Mouse (Mus musculus) cerebellum, adult 18-20 months (tissue): ENCODE data around the gene Hist1h3d.
A peak's percentile ranks its signal among the peaks of the same experiment; 100 is the strongest.
"Not testable (repeated sequence)": the region's sequence is repeated elsewhere in the genome, so short reads cannot be mapped to it uniquely, and the experiment has no call there.

ENCODE experiments used
- DNase-seq, 2 experiments: peaks; one replicate each; pipeline ENCODE4 v3.0.0; 2021

The Hist1h3d gene

GRCm38 (mm10) chr13:23575271-23575851 is at the start of gene Hist1h3d:
TSS of gene Hist1h3d (plus strand) at chr13:23575763.
- no peak for DNase-seq

GRCm38 (mm10) chr13:23525901-23526300 is 49.7 kb upstream of the Hist1h3d start:
- DNase-seq, result no peak

GRCm38 (mm10) chr13:23526312-23526711 is 49.3 kb upstream of the Hist1h3d start:
- DNase-seq, result peak; percentile 82 to 89

- no peak for DNase-seq
Observed at GRCm38 (mm10) chr13:23529005-23529404, 46.6 kb upstream of the Hist1h3d start.

GRCm38 (mm10) chr13:23529480-23530165 is 45.9 kb upstream of the Hist1h3d start:
- no peak for DNase-seq

- DNase-seq, result peak; percentile 43 to 67
Observed at GRCm38 (mm10) chr13:23530181-23530900, 45.2 kb upstream of the Hist1h3d start.

- peak; percentile 95 to 97 for DNase-seq
Observed at GRCm38 (mm10) chr13:23530901-23531875, 44.4 kb upstream of the Hist1h3d start, which contains the start of gene Hist1h4h. TSS of gene Hist1h4h (plus strand) at chr13:23531050.

- no peak for DNase-seq
Observed at GRCm38 (mm10) chr13:23532262-23533075, 43.1 kb upstream of the Hist1h3d start.

GRCm38 (mm10) chr13:23533560-23534367 is 41.8 kb upstream of the Hist1h3d start, which contains the start of gene Hist1h2af:
TSS of gene Hist1h2af (plus strand) at chr13:23533906.
- DNase-seq, result peak; percentile 66 to 77

- no peak for DNase-seq
Observed at GRCm38 (mm10) chr13:23534368-23535131, 41.0 kb upstream of the Hist1h3d start.

- DNase-seq, result peak; percentile 81 to 88
Observed at GRCm38 (mm10) chr13:23535137-23536075, 40.2 kb upstream of the Hist1h3d start, which contains the start of gene Hist1h3g. TSS of gene Hist1h3g (plus strand) at chr13:23535422.

GRCm38 (mm10) chr13:23536076-23536822 is 39.3 kb upstream of the Hist1h3d start:
- DNase-seq, result no peak

GRCm38 (mm10) chr13:23537006-23537710 is 38.4 kb upstream of the Hist1h3d start:
- no peak for DNase-seq

- DNase-seq, result no peak
Observed at GRCm38 (mm10) chr13:23538249-23538648, 37.3 kb upstream of the Hist1h3d start.

GRCm38 (mm10) chr13:23539821-23540220 is 35.7 kb upstream of the Hist1h3d start:
- not testable (repeated sequence) for DNase-seq

- DNase-seq, result no peak
Observed at GRCm38 (mm10) chr13:23541497-23541896, 34.1 kb upstream of the Hist1h3d start.
